Mouse (Mus musculus) C2C12 (cell line): Measurements from ENCODE around the gene Bckdhb.

ENCODE experiments used
- CEBPB ChIP-seq: IDR thresholded peaks from one replicate; pipeline ENCODE4 v1.6.1; 2011; ENCODE audit warnings: low read depth, mild to moderate bottlenecking, control low read depth, moderate library complexity
- CTCF ChIP-seq: IDR thresholded peaks from one replicate; pipeline ENCODE4 v1.5.1; 2011; ENCODE audit not compliant: control insufficient read depth, insufficient read depth, insufficient read length
- FOSL1 ChIP-seq: IDR thresholded peaks from one replicate; pipeline ENCODE4 v1.8.0; 2011; ENCODE audit warnings: mild to moderate bottlenecking, low read length; ENCODE audit not compliant: poor library complexity, insufficient read depth, severe bottlenecking

- no peak for TF ChIP-seq CTCF
- no peak for TF ChIP-seq FOSL1
- TF ChIP-seq CEBPB, result no peak
Observed at GRCm38 (mm10) chr9:84090316-84091063, 165.5 kb downstream of the Bckdhb start.
